Mouse (Mus musculus) cerebellum, adult 9-10 months (tissue): ENCODE results near the gene Dll1.

Experiments used
- DNase-seq: peaks from one replicate; pipeline ENCODE4 v3.0.0; 2022

The Dll1 gene

GRCm38 (mm10) chr17:15376494-15377181 lies at the start of gene Dll1:
TSS of gene Dll1 (minus strand) at chr17:15376872.
- DNase-seq: no peak

GRCm38 (mm10) chr17:15425931-15426330 lies 49.3 kb upstream of the Dll1 start:
- no peak for DNase-seq

GRCm38 (mm10) chr17:15423080-15423765 lies 46.6 kb upstream of the Dll1 start:
- no peak for DNase-seq

GRCm38 (mm10) chr17:15422666-15423065 lies 46.0 kb upstream of the Dll1 start:
- DNase-seq: no peak

- no peak for DNase-seq
Measured at GRCm38 (mm10) chr17:15421446-15421845, 44.8 kb upstream of the Dll1 start.

GRCm38 (mm10) chr17:15420021-15420603 lies 43.4 kb upstream of the Dll1 start:
- no peak for DNase-seq

- no peak for DNase-seq
Measured at GRCm38 (mm10) chr17:15419534-15419933, 42.9 kb upstream of the Dll1 start.

GRCm38 (mm10) chr17:15416596-15417215 lies 40.0 kb upstream of the Dll1 start:
- DNase-seq: no peak

GRCm38 (mm10) chr17:15410861-15411260 lies 34.2 kb upstream of the Dll1 start:
- DNase-seq: no peak

- DNase-seq: no peak
Measured at GRCm38 (mm10) chr17:15409261-15409660, 32.6 kb upstream of the Dll1 start.

GRCm38 (mm10) chr17:15406576-15406975 lies 29.9 kb upstream of the Dll1 start:
- DNase-seq: no peak

GRCm38 (mm10) chr17:15401716-15402115 lies 25.0 kb upstream of the Dll1 start:
- DNase-seq: no peak

GRCm38 (mm10) chr17:15395997-15396675 lies 19.5 kb upstream of the Dll1 start, which contains the start of gene Fam120b:
TSS of gene Fam120b (plus strand) at chr17:15396202.
- DNase-seq: peak; percentile 92

- no peak for DNase-seq
Measured at GRCm38 (mm10) chr17:15389356-15389755, 12.7 kb upstream of the Dll1 start.

- no peak for DNase-seq
Measured at GRCm38 (mm10) chr17:15388892-15389291, 12.2 kb upstream of the Dll1 start.

- no peak for DNase-seq
Measured at GRCm38 (mm10) chr17:15383360-15383759, 6.7 kb upstream of the Dll1 start.

- DNase-seq: no peak
Measured at GRCm38 (mm10) chr17:15381869-15382660, 5.4 kb upstream of the Dll1 start.

- DNase-seq: no peak
Measured at GRCm38 (mm10) chr17:15381092-15381860, 4.6 kb upstream of the Dll1 start.

- DNase-seq: no peak
Measured at GRCm38 (mm10) chr17:15380641-15381051, 4.0 kb upstream of the Dll1 start.

- DNase-seq: no peak
Measured at GRCm38 (mm10) chr17:15379741-15380526, 3.3 kb upstream of the Dll1 start.
